Mouse (Mus musculus) G1E (cell line): ENCODE results near the gene Il24. TPM values are rescaled to one million over a fixed set of nuclear protein-coding genes. Genes with fewer than 3 reads are reported as not detected.

ENCODE experiments used
- ATAC-seq: 2 replicates; pipeline ENCODE4 v1.8.0; 2016; ENCODE audit warnings: mild to moderate bottlenecking; ENCODE audit not compliant: insufficient number of reproducible peaks, poor library complexity, low FRiP score, severe bottlenecking; ENCODE audit errors: extremely low read depth
- DNase-seq: peaks from one replicate; pipeline ENCODE4 v3.0.0; 2012; ENCODE audit warnings: low spot score
- H3K27me3 ChIP-seq: 2 replicates; pipeline ENCODE4 v1.6.1; 2012; ENCODE audit warnings: mild to moderate bottlenecking, low read length, inconsistent platforms; ENCODE audit not compliant: insufficient read depth
- H3K36me3 ChIP-seq: replicated peaks from 2 replicates; pipeline ENCODE3; 2012; ENCODE audit warnings: mild to moderate bottlenecking, inconsistent platforms
- H3K4me1 ChIP-seq: 2 replicates; pipeline ENCODE4 v1.6.1; 2012; ENCODE audit warnings: low read depth, low read length, inconsistent platforms, mixed read lengths; ENCODE audit not compliant: insufficient read depth
- H3K4me3 ChIP-seq: 2 replicates; pipeline ENCODE4 v1.5.1; 2012; ENCODE audit warnings: low read depth, mild to moderate bottlenecking, inconsistent platforms, low read length, moderate library complexity, mixed read lengths
- H3K9me3 ChIP-seq: replicated peaks from 2 replicates; pipeline ENCODE4 v1.6.1; 2012; ENCODE audit warnings: inconsistent platforms
- CTCF ChIP-seq: IDR thresholded peaks from 2 replicates; pipeline ENCODE4 v1.5.1; 2012; ENCODE audit warnings: low read depth, low read length, inconsistent platforms, mixed read lengths
- GATA1 ChIP-seq: IDR thresholded peaks from 2 replicates; pipeline ENCODE4 v1.6.1; 2012; ENCODE audit warnings: borderline replicate concordance, low read length, inconsistent platforms, mixed read lengths
- GATA2 ChIP-seq: IDR thresholded peaks from 2 replicates; pipeline ENCODE4 v1.6.1; 2012; ENCODE audit warnings: low read depth, low read length, inconsistent platforms, borderline replicate concordance
- POLR2AphosphoS5 ChIP-seq: IDR thresholded peaks from 2 replicates; pipeline ENCODE4 v1.6.1; 2012; ENCODE audit warnings: low read depth, low read length, inconsistent platforms; ENCODE audit not compliant: insufficient replicate concordance
- TAL1 ChIP-seq: conservative IDR thresholded peaks from 2 replicates; pipeline ENCODE4 v1.6.1; 2012; ENCODE audit warnings: low read depth, low read length, inconsistent platforms, mixed read lengths
- polyA plus RNA-seq: library from polyadenylated mRNA; stranded (reverse); fragments of >175 nt; gene quantifications from 2 replicates; pipeline ENCODE4 v1.2.3, GENCODE M21; 2012
- total RNA-seq, 2 experiments: library from RNA; stranded (forward) in 1 of 2; stranded (reverse) in 1 of 2; fragments of 200-1000 nt in 1 of 2; fragments of >200 nt in 1 of 2; fragmentation: Nextera tagmentation in 1 of 2; gene quantifications; 2 replicates each; pipeline ENCODE4 v1.2.3; 2014 to 2017

Gene Il24
- total and polyA plus RNA-seq, 3 experiments: not detected

DNA sequence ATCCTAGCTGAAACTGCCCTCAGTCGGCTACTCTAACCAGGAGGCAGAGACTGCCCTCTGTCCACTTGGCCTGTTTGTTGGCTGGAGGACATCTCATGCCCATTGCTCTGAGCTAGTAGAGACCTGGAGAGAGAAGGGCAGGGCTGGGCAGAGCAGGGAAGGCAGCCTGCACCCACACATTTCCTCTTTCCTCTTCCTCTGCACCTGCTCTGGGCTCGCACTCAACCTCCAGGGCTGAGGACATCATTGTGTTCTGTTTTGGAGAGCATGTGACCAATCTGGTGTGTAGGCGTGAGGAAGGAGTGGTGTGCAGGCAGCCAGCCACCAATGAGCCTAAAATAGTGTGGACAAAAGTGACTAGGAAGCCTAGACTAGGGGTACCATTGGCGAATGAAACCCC is 23.0 kb downstream of the Il24 start:
- no peak for ATAC-seq
- Histone ChIP-seq H3K27me3 (peaks cover 9% of the 10 kb centered on the region; the same call in 1 of the 2 replicates), H3K4me3 (no peak overlapping the region), H3K4me1 (no peaks in the 10 kb centered on the region), H3K9me3 (no peaks in the 10 kb centered on the region), H3K36me3 (no peaks in the 10 kb centered on the region)
- no peak for DNase-seq
- no peak for TF ChIP-seq GATA2
- TF ChIP-seq POLR2AphosphoS5: no peak
- no peak for TF ChIP-seq GATA1
- no peak for TF ChIP-seq TAL1
- TF ChIP-seq CTCF: no peak

DNA sequence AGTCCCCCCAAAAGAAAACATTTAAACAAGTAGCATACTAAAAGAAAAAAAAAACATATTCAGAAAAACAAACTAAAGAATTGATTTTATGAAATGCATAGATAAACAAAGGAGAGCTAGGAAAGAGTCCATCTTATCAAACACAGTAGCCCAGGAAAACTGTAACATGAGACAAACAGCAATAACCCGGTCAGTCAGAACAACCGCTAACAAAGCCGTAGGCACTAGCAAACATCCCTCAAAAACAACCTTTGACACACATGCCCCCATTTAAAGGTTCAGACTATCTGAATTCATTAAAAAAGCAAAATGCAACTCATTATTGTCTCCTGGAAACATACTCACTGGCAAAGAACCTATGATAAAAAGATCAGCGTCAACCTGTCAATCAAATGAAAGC is 29.8 kb downstream of the Il24 start:
- no peak for ATAC-seq
- no peaks in the 10 kb centered on the region for H3K36me3 ChIP-seq
- H3K27me3 ChIP-seq: peaks cover 7% of the 10 kb centered on the region; the same call in 1 of the 2 replicates

DNA sequence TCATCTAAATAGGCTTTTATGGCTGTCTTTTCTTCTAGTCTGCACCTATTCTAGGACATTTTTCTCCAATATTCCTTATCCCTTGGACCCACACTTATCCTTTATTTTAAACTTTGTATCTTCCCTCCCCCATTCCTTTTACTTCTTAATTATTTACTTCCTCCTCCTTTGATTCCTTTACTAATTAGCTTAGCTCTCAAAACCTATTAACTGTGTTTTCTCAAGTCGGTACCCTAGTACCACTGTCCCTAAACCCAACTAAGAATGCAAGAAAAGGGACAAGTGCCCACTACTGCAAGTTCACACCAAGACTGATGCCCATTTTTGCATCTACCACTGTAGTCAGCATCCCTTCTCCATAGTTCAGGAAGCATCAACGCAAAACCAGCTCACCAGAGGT is 31.5 kb downstream of the Il24 start:
- no peaks in the 10 kb centered on the region for H3K4me1 ChIP-seq

More for the DNA sequence above, 29.8 kb downstream of the Il24 start:
- TF ChIP-seq GATA2: no peak
- no peak for TF ChIP-seq GATA1
- TF ChIP-seq POLR2AphosphoS5: no peak
- TF ChIP-seq CTCF: no peak
- TF ChIP-seq TAL1: no peak
- DNase-seq: no peak
- no peak overlapping the region for H3K4me3 ChIP-seq
- no peaks in the 10 kb centered on the region for H3K9me3 ChIP-seq
- H3K4me1 ChIP-seq: no peaks in the 10 kb centered on the region

GRCm38 (mm10) chr1:130854819-130855218 is 32.4 kb downstream of the Il24 start:
- Histone ChIP-seq H3K36me3 (no peaks in the 10 kb centered on the region), H3K4me1 (no peaks in the 10 kb centered on the region), H3K27me3 (peaks cover 13% of the 10 kb centered on the region), H3K9me3 (no peaks in the 10 kb centered on the region), H3K4me3 (no peak overlapping the region)
- ATAC-seq (no peak), DNase-seq (no peak)
- TF ChIP-seq TAL1 (no peak), GATA1 (no peak), CTCF (no peak), GATA2 (no peak), POLR2AphosphoS5 (no peak)

More for the DNA sequence above, 31.5 kb downstream of the Il24 start:
- peaks cover 10% of the 10 kb centered on the region for H3K27me3 ChIP-seq
- ATAC-seq (no peak), DNase-seq (no peak)
- H3K9me3 ChIP-seq: no peaks in the 10 kb centered on the region
- no peaks in the 10 kb centered on the region for H3K36me3 ChIP-seq
- H3K4me3 ChIP-seq: no peak overlapping the region
- no peak for TF ChIP-seq GATA2
- no peak for TF ChIP-seq CTCF
- no peak for TF ChIP-seq TAL1
- TF ChIP-seq POLR2AphosphoS5: no peak
- TF ChIP-seq GATA1: no peak

GRCm38 (mm10) chr1:130850405-130850804 is 36.8 kb downstream of the Il24 start:
- no peaks in the 10 kb centered on the region for H3K4me1 ChIP-seq
- TF ChIP-seq POLR2AphosphoS5 (no peak), GATA1 (no peak), TAL1 (no peak), GATA2 (no peak), CTCF (no peak)
- no peak for ATAC-seq
- DNase-seq: no peak
- H3K9me3 ChIP-seq: no peaks in the 10 kb centered on the region
- no peak overlapping the region for H3K4me3 ChIP-seq
- peaks cover 26% of the 10 kb centered on the region for H3K27me3 ChIP-seq
- H3K36me3 ChIP-seq: no peaks in the 10 kb centered on the region

DNA sequence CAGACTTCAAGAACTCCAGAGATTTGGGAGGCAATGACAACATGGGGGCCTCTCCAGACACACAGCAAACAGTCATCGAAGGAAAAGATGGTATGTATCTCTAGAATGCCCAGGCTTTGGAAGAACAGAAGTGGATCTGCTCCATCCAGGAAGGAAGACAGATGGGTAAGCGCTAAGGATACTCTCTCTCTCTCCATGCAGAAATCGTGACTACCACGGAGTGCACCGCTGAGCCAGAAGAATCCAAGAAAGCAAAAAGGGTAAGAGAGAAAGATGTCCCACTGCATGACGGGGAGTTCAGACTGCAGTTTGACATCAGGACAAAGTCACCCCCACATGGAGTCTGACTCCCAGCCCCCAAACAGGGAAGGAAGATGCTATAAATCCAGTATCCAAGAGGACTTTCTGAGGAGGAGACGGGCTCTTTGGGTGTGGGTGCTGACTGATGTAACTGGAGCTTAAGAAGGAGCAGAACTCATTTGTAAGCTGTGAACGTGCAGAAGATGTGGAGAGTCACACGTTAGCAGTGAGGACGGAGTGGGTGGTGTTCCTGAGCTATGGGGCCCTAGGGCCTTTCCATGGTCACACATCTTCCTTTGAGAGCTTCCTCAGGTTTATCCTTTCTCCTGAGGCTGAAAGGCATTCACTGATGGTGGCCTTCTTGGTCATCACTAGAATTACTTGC is 37.6 kb downstream of the Il24 start:
- Histone ChIP-seq H3K9me3 (no peaks in the 10 kb centered on the region), H3K27me3 (peaks cover 22% of the 10 kb centered on the region), H3K36me3 (no peaks in the 10 kb centered on the region), H3K4me1 (no peaks in the 10 kb centered on the region), H3K4me3 (no peak overlapping the region)
- ATAC-seq (no peak), DNase-seq (no peak)
- no peak for TF ChIP-seq CTCF
- TF ChIP-seq GATA2: no peak
- no peak for TF ChIP-seq TAL1
- TF ChIP-seq GATA1: no peak
- TF ChIP-seq POLR2AphosphoS5: no peak

- H3K9me3 ChIP-seq: no peaks in the 10 kb centered on the region
- TF ChIP-seq POLR2AphosphoS5: no peak
- no peak for TF ChIP-seq CTCF
- no peak for TF ChIP-seq TAL1
- TF ChIP-seq GATA2: no peak
- no peak for TF ChIP-seq GATA1
- H3K27me3 ChIP-seq: peaks cover 15% of the 10 kb centered on the region
- no peaks in the 10 kb centered on the region for H3K4me1 ChIP-seq
- ATAC-seq: no peak
- DNase-seq: no peak
- H3K36me3 ChIP-seq: no peaks in the 10 kb centered on the region
- H3K4me3 ChIP-seq: no peak overlapping the region
These were observed 42.7 kb downstream of the Il24 start for GRCm38 (mm10) chr1:130844516-130844915.
